Mouse (Mus musculus): ENCODE data around the gene Rbpj.

GRCm38 (mm10) chr5:53493756-53494155, 27.8 kb downstream of the Rbpj start:
- no peak for TF ChIP-seq CTCF (IDR thresholded peaks at IDR 0.05; ENCODE audit: low read depth)
- TF ChIP-seq EP300 (IDR thresholded peaks at IDR 0.05; ENCODE audit: low read depth): no peak
